Mouse (Mus musculus) lung, embryonic 14.5 days (tissue): ENCODE measurements around the gene Man1a. TPM values are rescaled to one million over a fixed set of nuclear protein-coding genes. Genes with fewer than 3 reads are reported as not detected.

Source experiments
- ATAC-seq: fragments of 200-750 bp; cut with Nextera tagmentation; 2 replicates; pipeline ENCODE4 v1.8.0; 2017; ENCODE audit warnings: mild to moderate bottlenecking, moderate TSS enrichment, moderate library complexity; ENCODE audit not compliant: insufficient read depth
- DNase-seq: peaks from one replicate; pipeline ENCODE4 v3.0.0-alpha.2; 2015
- H3K27ac ChIP-seq: fragments of 300-500 bp; sonication (generic); 2 replicates; pipeline ENCODE4 v1.5.1; 2014; ENCODE audit warnings: low read depth, mild to moderate bottlenecking, moderate library complexity
- H3K27me3 ChIP-seq: fragments of 300-500 bp; sonication (generic); 2 replicates; pipeline ENCODE4 v1.6.1; 2014; ENCODE audit warnings: low read length, control low read depth; ENCODE audit not compliant: insufficient read depth
- H3K36me3 ChIP-seq: fragments of 300-500 bp; sonication (generic); 2 replicates; pipeline ENCODE4 v1.6.1; 2014; ENCODE audit warnings: control low read depth; ENCODE audit not compliant: insufficient read depth
- H3K4me1 ChIP-seq: fragments of 300-500 bp; sonication (generic); 2 replicates; pipeline ENCODE4 v1.6.1; 2014; ENCODE audit warnings: antibody characterized with exemption, control low read depth; ENCODE audit not compliant: insufficient read depth
- H3K4me2 ChIP-seq: fragments of 300-500 bp; sonication (generic); 2 replicates; pipeline ENCODE4 v1.6.1; 2014; ENCODE audit warnings: mild to moderate bottlenecking
- H3K4me3 ChIP-seq: fragments of 300-500 bp; sonication (generic); 2 replicates; pipeline ENCODE4 v1.5.1; 2014; ENCODE audit warnings: low read depth, low read length
- H3K9ac ChIP-seq: fragments of 300-500 bp; sonication (generic); 2 replicates; pipeline ENCODE4 v1.6.1; 2014
- H3K9me3 ChIP-seq: fragments of 300-500 bp; sonication (generic); 2 replicates; pipeline ENCODE4 v1.6.1; 2016; ENCODE audit warnings: low read depth, low read length, control low read depth
- CTCF ChIP-seq: IDR thresholded peaks from 2 replicates; pipeline ENCODE4 v1.5.1; 2016; ENCODE audit warnings: antibody characterized with exemption, low read depth
- WGBS: fragments of 180-500 bp; shearing (Covaris S2); extraction: QIAGEN DNeasy Blood & Tissue Kit; methylation state at CpG from one replicate; pipeline ENCODE4 v1.1.7; 2014; 5-methylcytosine and 5-hydroxymethylcytosine counted together
- polyA plus RNA-seq: library from polyadenylated mRNA; unstranded; fragments of >200 nt; fragmentation: Nextera tagmentation; extraction: Ambion mirVana; gene quantifications from 2 replicates; pipeline ENCODE4 v1.2.1, GENCODE M21; 2014

Man1a gene
- polyA plus RNA-seq: 4.7 and 4.8 TPM in 2 replicates

- ATAC-seq: no peak
- Histone ChIP-seq H3K4me3 (peak within 1 kb of the TSS; percentile 70), H3K27me3 (no peaks in the 10 kb centered on the region), H3K36me3 (no peaks in the 10 kb centered on the region), H3K27ac (no peak within 1 kb of the TSS), H3K4me1 (0 out of 2 replicates have a peak, but pooled peaks cover 3% of the 10 kb centered on the region), H3K9me3 (no peaks in the 10 kb centered on the region), H3K9ac (peak within 1 kb of the TSS; percentile 67), H3K4me2 (peak within 1 kb of the TSS; percentile 97)
- TF ChIP-seq CTCF: no peak
- DNase-seq: peak; percentile 43
- WGBS: 10% methylated on average over 4 of the region's 4 CpGs
Observed at GRCm38 (mm10) chr10:54076420-54076819, at the start of gene Man1a. Gene Man1a, minus strand, starts transcription at chr10:54076609.

GRCm38 (mm10) chr10:54121816-54122215 is 45.4 kb upstream of the Man1a start:
- Histone ChIP-seq H3K4me2 (no peak overlapping the region), H3K27ac (no peak overlapping the region), H3K4me3 (no peak overlapping the region), H3K27me3 (no peaks in the 10 kb centered on the region), H3K9ac (no peak overlapping the region), H3K9me3 (no peaks in the 10 kb centered on the region), H3K4me1 (no peaks in the 10 kb centered on the region), H3K36me3 (no peaks in the 10 kb centered on the region)
- no peak for TF ChIP-seq CTCF
- DNase-seq (no peak), ATAC-seq (no peak)
- WGBS: 83% methylated on average over 4 of the region's 4 CpGs

- Histone ChIP-seq H3K36me3 (no peaks in the 10 kb centered on the region), H3K9ac (no peak overlapping the region), H3K27ac (no peak overlapping the region), H3K27me3 (no peaks in the 10 kb centered on the region), H3K4me1 (no peaks in the 10 kb centered on the region), H3K4me3 (no peak overlapping the region), H3K9me3 (no peaks in the 10 kb centered on the region), H3K4me2 (no peak overlapping the region)
- ATAC-seq (no peak), DNase-seq (peak; percentile 27)
- WGBS: 44% methylated on average over 2 of the region's 2 CpGs
- no peak for TF ChIP-seq CTCF
Observed at GRCm38 (mm10) chr10:54120375-54120774, 44.0 kb upstream of the Man1a start.

GRCm38 (mm10) chr10:54119303-54119702 is 42.9 kb upstream of the Man1a start:
- H3K9ac ChIP-seq: no peak overlapping the region
- no peaks in the 10 kb centered on the region for H3K9me3 ChIP-seq
- no peaks in the 10 kb centered on the region for H3K4me1 ChIP-seq
- no peak for DNase-seq
- 70% methylated on average over 2 of the region's 2 CpGs for WGBS
- H3K27ac ChIP-seq: no peak overlapping the region
- H3K4me3 ChIP-seq: no peak overlapping the region
- TF ChIP-seq CTCF: no peak
- no peak overlapping the region for H3K4me2 ChIP-seq
- H3K36me3 ChIP-seq: no peaks in the 10 kb centered on the region
- ATAC-seq: no peak
- no peaks in the 10 kb centered on the region for H3K27me3 ChIP-seq

GRCm38 (mm10) chr10:54118223-54118912 is 42.0 kb upstream of the Man1a start:
- no peak for ATAC-seq
- H3K9ac ChIP-seq: no peak overlapping the region
- no peak for DNase-seq

GRCm38 (mm10) chr10:54117763-54118162 is 41.4 kb upstream of the Man1a start:
- no peak for TF ChIP-seq CTCF
- 42% methylated on average over 4 of the region's 4 CpGs for WGBS
- Histone ChIP-seq H3K4me3 (no peak overlapping the region), H3K27me3 (no peaks in the 10 kb centered on the region), H3K9ac (no peak overlapping the region), H3K9me3 (no peaks in the 10 kb centered on the region), H3K27ac (no peak overlapping the region), H3K36me3 (no peaks in the 10 kb centered on the region), H3K4me2 (no peak overlapping the region), H3K4me1 (no peaks in the 10 kb centered on the region)
- peak; percentile 67 for DNase-seq
- peak; percentile 81; the same call in 1 of the 2 replicates for ATAC-seq

More at GRCm38 (mm10) chr10:54118223-54118912, 42.0 kb upstream of the Man1a start:
- Histone ChIP-seq H3K4me2 (no peak overlapping the region), H3K27me3 (no peaks in the 10 kb centered on the region), H3K4me3 (no peak overlapping the region), H3K27ac (no peak overlapping the region), H3K4me1 (no peaks in the 10 kb centered on the region), H3K36me3 (no peaks in the 10 kb centered on the region), H3K9me3 (no peaks in the 10 kb centered on the region)
- TF ChIP-seq CTCF: no peak
- WGBS: 39% methylated on average over 4 of the region's 4 CpGs

- ATAC-seq (peak; percentile 65; the same call in 1 of the 2 replicates), DNase-seq (peak; percentile 24)
- Histone ChIP-seq H3K4me3 (no peak overlapping the region), H3K9me3 (no peaks in the 10 kb centered on the region), H3K27me3 (no peaks in the 10 kb centered on the region), H3K27ac (no peak overlapping the region), H3K4me2 (no peak overlapping the region), H3K36me3 (no peaks in the 10 kb centered on the region), H3K9ac (no peak overlapping the region), H3K4me1 (no peaks in the 10 kb centered on the region)
- 59% methylated on average over 4 of the region's 4 CpGs for WGBS
- TF ChIP-seq CTCF: no peak
Observed at GRCm38 (mm10) chr10:54103671-54104070, 27.3 kb upstream of the Man1a start.
